Mouse (Mus musculus): ENCODE measurements around the gene Rab11fip3.

DNA sequence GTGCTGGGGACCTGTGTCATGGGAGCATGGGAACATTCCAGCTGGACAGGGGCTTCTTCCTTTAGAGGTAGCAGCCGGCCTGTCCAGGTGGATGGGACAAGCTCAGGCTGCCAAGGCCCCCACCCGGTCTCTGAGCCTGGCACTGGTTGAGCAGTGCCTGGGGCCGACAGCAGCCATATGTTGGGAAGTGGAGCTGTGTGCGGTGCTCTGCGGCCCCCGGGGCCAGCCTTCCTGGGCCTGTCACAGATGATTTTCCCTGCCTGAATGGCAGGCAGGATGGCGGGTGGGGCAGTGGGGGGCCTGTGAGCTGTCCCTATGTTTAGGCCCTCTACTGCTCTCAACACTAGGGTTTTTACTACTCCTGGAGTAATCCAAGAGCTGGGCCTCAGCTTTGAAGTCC is 113.2 kb downstream of the Rab11fip3 start:
- TF ChIP-seq CTCF (IDR thresholded peaks at IDR 0.05; ENCODE audit: low read depth) (no peak), EP300 (IDR thresholded peaks at IDR 0.05; ENCODE audit: low read depth) (no peak)
